Mouse (Mus musculus) effector memory CD4-positive, alpha-beta T cell, adult 7 months (primary cell): Measurements from ENCODE around the gene Ovgp1. TPM values are rescaled to one million over a fixed set of nuclear protein-coding genes. Genes with fewer than 3 reads are reported as not detected.

Experiments
- polyA plus RNA-seq: library from polyadenylated mRNA; unstranded; fragments of 100-300 nt; shearing (Covaris generic); gene quantifications from one replicate; pipeline ENCODE4 v1.2.1, GENCODE M21; 2017

Ovgp1 gene
- polyA plus RNA-seq, result 6.4 TPM

DNA sequence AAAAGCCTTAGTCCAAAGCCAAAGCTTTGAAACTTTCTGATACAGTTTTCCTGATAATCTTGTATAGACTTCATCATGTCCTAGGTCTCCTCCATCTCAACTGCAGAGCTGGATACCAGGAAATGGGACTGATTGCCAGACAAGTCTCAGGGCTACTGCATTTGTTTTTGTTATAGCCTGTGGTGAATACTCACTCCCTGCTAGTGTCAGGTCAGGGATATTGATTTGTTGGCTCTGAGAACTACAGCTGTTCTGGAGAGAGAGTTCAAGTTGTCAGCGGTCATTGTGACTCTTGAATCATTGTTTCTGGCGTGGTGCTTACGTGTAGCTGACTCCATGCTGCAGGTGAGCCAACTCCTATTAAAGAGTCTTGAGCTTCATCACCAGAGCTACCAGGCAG is at the start of gene Ovgp1:
Ovgp1 (plus strand) TSS at position 301 of the 400 bp plus-strand sequence.

DNA sequence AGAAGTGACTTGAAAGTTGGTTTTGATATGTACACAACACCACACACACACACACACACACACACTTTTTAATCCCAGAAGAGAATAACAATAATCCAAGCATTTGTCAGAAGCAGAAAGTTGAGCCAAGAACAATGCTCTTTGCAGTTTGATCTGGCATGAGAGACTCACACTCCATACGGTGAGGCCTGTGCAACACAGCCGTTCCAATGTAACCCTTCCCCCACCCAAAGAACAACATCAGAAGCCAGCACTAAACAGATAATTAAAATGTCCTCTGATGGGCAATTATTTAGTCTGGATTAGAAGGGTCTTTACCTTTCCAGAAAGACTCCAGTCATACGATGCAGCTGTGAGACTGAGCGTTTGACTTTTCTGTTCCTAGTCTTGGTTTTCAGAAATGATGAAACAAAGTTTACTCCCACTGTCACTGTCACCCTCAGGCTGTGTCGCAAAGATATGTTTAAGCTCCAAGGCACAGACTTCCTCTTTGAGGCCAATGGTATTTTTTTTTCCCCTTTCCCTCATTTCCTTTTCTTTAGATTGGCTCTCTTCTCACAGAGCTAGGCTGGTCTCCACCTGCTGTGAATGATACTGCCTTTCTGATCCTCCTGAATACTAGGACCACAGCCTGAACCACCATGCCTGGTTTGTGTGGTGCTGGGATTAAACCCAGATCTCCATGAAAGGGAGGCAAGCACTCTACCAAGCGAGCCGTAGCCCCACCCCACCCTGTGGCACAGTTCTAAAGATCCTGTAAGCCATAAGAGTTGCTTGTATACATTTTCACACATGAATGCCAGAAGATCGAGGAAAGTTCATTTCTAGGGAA is 41.1 kb upstream of the Ovgp1 start, which contains the start of gene I830077J02Rik:
I830077J02Rik (minus strand) TSS at position 425 of the 832 bp plus-strand sequence.

DNA sequence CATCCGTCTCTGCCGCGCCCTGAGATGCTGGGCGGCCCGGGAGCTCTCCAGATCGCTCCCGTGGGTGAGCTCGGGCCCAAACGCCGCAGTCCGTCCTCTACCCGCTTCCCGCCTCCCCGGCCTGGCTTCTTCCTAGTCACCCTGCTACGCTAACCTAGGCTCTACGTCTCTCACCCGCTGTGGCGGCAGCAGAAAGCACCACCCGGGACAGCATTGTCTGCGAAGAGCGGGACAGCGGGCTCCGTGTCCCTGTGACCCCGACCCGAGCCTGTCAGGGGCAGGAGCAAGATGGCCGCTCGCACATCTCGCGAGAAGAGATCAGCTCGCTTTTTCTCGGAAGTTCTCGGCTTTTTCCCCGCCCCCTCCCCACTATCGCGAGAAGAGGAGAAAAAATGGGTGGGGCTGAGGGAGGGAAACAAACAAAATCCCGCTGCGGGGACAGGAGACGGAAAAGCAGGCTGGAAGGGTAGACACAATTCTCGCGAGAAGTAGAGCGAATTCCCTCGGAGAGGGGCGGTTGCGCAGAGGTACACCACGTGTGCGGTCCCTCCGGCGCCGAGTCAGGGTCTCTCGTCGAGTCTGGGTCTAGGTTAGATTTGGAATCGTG is 14.4 kb upstream of the Ovgp1 start, which contains the start of gene Wdr77:
Wdr77 (plus strand) TSS at position 396 of the 607 bp plus-strand sequence.

DNA sequence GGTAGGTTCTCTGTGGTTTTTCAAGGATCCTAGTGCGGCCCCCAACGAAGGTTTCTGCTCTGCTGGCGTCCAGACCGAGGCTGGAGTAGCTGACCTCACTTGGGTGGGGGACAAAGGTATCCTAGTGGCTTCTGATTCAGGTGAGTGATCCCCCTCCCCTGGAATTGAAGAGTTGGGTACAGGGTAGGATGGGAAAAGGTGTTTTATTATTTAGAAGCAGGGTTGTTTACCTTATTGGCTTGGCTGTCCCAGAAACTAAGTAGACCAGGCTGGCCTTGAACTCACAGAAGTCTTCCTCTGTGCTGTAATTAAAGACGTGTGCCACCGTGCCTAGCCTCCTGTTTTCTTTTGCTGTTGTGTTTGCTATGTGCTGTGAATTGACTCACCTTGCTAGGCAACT is 13.5 kb upstream of the Ovgp1 start, which contains the start of gene Atp5f1:
Atp5f1 (minus strand) TSS at position 101 of the 400 bp plus-strand sequence.

DNA sequence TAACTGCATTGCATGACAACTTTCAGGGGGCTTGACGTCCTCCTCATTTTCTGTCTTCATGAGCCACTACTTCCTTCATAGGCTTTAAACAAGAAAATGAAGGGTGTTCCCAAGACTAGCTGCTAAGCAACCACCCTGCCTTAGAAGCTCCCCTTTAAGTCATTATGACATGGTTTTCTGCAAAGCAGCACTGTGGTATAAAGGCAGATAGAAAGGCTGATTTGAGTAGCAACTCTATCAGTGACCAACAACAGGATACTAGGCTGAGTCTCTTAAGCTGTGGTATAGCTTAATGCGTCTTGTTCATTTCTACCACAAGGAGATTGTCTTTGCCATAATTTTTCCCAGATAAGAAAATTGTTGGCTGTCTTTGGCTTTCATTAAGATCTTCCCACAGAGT is 41.0 kb downstream of the Ovgp1 start, which contains the start of gene Pifo:
Pifo (minus strand) TSS at position 101 of the 400 bp plus-strand sequence.

DNA sequence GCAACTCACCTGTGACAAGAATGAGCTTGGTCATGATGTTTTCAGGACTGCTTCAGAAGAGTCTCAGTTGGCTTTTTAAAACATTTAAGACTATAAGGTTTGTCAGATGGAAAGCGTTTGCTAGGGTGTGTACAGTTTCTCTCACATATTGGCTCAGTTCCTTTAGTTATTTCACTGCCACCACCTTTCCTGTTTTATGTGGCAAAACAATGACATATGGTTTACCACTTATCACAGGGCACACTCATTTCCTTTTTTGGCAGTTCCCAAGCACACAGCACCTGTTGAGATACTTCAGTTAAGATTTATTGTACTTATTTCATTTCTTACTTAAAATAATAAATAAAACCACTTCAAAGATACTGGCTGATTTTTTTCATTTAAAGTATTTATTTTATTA is 59.3 kb downstream of the Ovgp1 start, which contains the start of gene Chil5:
Chil5 (minus strand) TSS at position 34 of the 400 bp plus-strand sequence.

Other genes with a start within 250 kb of the Ovgp1 start
- 193 TPM for gene Rap1a, start 172.4 kb upstream of the Ovgp1 start, polyA plus RNA-seq
- gene Adora3, start 102.9 kb upstream of the Ovgp1 start, polyA plus RNA-seq, result not detected
- gene Tmigd3, start 102.8 kb upstream of the Ovgp1 start, polyA plus RNA-seq, result not detected
- 1.2 TPM for gene I830077J02Rik, start 41.0 kb upstream of the Ovgp1 start, polyA plus RNA-seq
- gene Wdr77, start 14.3 kb upstream of the Ovgp1 start, polyA plus RNA-seq, result 35.0 TPM
- gene Atp5f1, start 13.6 kb upstream of the Ovgp1 start, polyA plus RNA-seq, result 265 TPM
- gene Pifo, start 40.9 kb downstream of the Ovgp1 start, polyA plus RNA-seq, result 1.5 TPM
- gene Chil5, start 59.1 kb downstream of the Ovgp1 start, polyA plus RNA-seq, result 5.3 TPM
- gene Chia1, start 139.5 kb downstream of the Ovgp1 start, polyA plus RNA-seq, result not detected
- not detected for gene Chil3, start 193.9 kb downstream of the Ovgp1 start, polyA plus RNA-seq
- gene Chil4, start 245.8 kb downstream of the Ovgp1 start, polyA plus RNA-seq, result not detected